In genomic region chr4:142880323-142880759, GRCm38 (mm10) we compare ENCODE assay signal across 8 mouse cellular contexts.
DNase-seq lines count a peak whose midpoint lies in the region; ATAC-seq and TF ChIP-seq lines count a peak whose summit lies in the region.

No protein-coding gene starts in this region.

- H3K27me3 ChIP-seq in forebrain, embryonic 13.5 days = no peaks in the 10 kb centered on the region
- no peaks in the 10 kb centered on the region for H3K27me3 ChIP-seq in liver, postnatal 0 days (ENCODE audit: insufficient read depth, low read length)

- ATAC-seq in forebrain, embryonic 13.5 days = peak; percentile 81
- ATAC-seq in liver, postnatal 0 days = no peak

- no peak overlapping the region for H3K4me3 ChIP-seq in forebrain, embryonic 13.5 days
- H3K4me3 ChIP-seq in liver, postnatal 0 days (ENCODE audit: low read depth, low read length) = no peak overlapping the region

- TF ChIP-seq CTCF in liver, postnatal 0 days (IDR thresholded peaks at IDR 0.05; ENCODE audit: low read depth) = peak; percentile 69

- H3K4me1 ChIP-seq in forebrain, embryonic 13.5 days = peaks cover 8% of the 10 kb centered on the region
- no peaks in the 10 kb centered on the region for H3K4me1 ChIP-seq in liver, postnatal 0 days (ENCODE audit: insufficient read depth)

- H3K9ac ChIP-seq in forebrain, embryonic 13.5 days = no peak overlapping the region
- no peak overlapping the region for H3K9ac ChIP-seq in liver, postnatal 0 days (replicated peaks)

- H3K9me3 ChIP-seq in forebrain, embryonic 13.5 days (replicated peaks) = no peaks in the 10 kb centered on the region
- H3K9me3 ChIP-seq in liver, postnatal 0 days (ENCODE audit: low read length) = no peaks in the 10 kb centered on the region

- TF ChIP-seq EP300 in liver, postnatal 0 days (IDR thresholded peaks at IDR 0.05; ENCODE audit: low read depth) = no peak

- 15% methylated on average over 2 of the region's 2 CpGs for WGBS in forebrain, embryonic 13.5 days
- WGBS in large intestine, adult 2 months = 9% methylated on average over 2 of the region's 2 CpGs
- 13% methylated on average over 2 of the region's 2 CpGs for WGBS in liver, postnatal 0 days (ENCODE audit: insufficient replicate concordance)

- no peak overlapping the region for H3K4me2 ChIP-seq in forebrain, embryonic 13.5 days
- H3K4me2 ChIP-seq in liver, postnatal 0 days (ENCODE audit: low read depth, low read length) = no peak overlapping the region

- peak; percentile 2 to 7 for DNase-seq in B cell, adult 2 months
- peak; percentile 3 for DNase-seq in c-Kit-positive CD71-negative TER-119-negative erythroid progenitor cells, embryonic 14.5 days (ENCODE audit: low read depth)
- peak; percentile 81 for DNase-seq in heart, postnatal 4 days
- DNase-seq in large intestine, adult 2 months (ENCODE audit: low read depth, low spot score) = peak; percentile 33
- peak; percentile 56 for DNase-seq in liver, postnatal 0 days
- peak; percentile 53 for DNase-seq in ovary, adult 18-20 months (ENCODE audit: low spot score)
- no peak for DNase-seq in T-cell, adult 2 months (ENCODE audit: low spot score)

- no peak overlapping the region for H3K27ac ChIP-seq in forebrain, embryonic 13.5 days
- H3K27ac ChIP-seq in liver, postnatal 0 days (ENCODE audit: low read depth) = no peak overlapping the region

- no peaks in the 10 kb centered on the region for H3K36me3 ChIP-seq in forebrain, embryonic 13.5 days (ENCODE audit: poor library complexity, severe bottlenecking)
- H3K36me3 ChIP-seq in liver, postnatal 0 days (replicated peaks; ENCODE audit: insufficient read depth, low read length) = no peaks in the 10 kb centered on the region
